Mouse (Mus musculus) ES-E14 (cell line): ENCODE data around the gene Spata13.

Experiments
- HCFC1 ChIP-seq: IDR thresholded peaks from 2 replicates; pipeline ENCODE4 v1.6.1; 2012; ENCODE audit warnings: low read length, inconsistent platforms, borderline replicate concordance; ENCODE audit not compliant: insufficient read depth
- MAFK ChIP-seq: IDR thresholded peaks from 2 replicates; pipeline ENCODE4 v1.6.1; 2014; ENCODE audit warnings: mild to moderate bottlenecking, low read depth, low read length, inconsistent platforms; ENCODE audit not compliant: insufficient read depth
- ZNF384 ChIP-seq: IDR thresholded peaks from 2 replicates; pipeline ENCODE4 v1.6.1; 2012; ENCODE audit warnings: low read depth, low read length, inconsistent platforms

GRCm38 (mm10) chr14:60607743-60608142 is 26.1 kb upstream of the Spata13 start:
- TF ChIP-seq ZNF384 (no peak), HCFC1 (no peak), MAFK (no peak)
